Mouse (Mus musculus): ENCODE data around the gene Rbbp4. TPM values are rescaled to one million over a fixed set of nuclear protein-coding genes. Genes with fewer than 3 reads are reported as not detected.

Gene Rbbp4
- polyA plus RNA-seq, 1 experiment from 2014 or later = 522 TPM

- peaks cover 6% of the 10 kb centered on the region for H3K4me1 ChIP-seq
- DNase-seq (ENCODE audit: low spot score) = no peak
- H3K36me3 ChIP-seq = peaks cover 46% of the 10 kb centered on the region
- H3K4me3 ChIP-seq = no peak overlapping the region
- H3K27ac ChIP-seq (replicated peaks) = no peak overlapping the region
- H3K27me3 ChIP-seq (ENCODE audit: low read depth, poor library complexity, severe bottlenecking) = no peaks in the 10 kb centered on the region
- WGBS = 89% methylated on average over 9 of the region's 9 CpGs
- H3K9me3 ChIP-seq (replicated peaks) = no peaks in the 10 kb centered on the region; the same call in 1 of the 2 replicates
These were observed 31.4 kb downstream of the Rbbp4 start for GRCm38 (mm10) chr4:129303816-129304215.

GRCm38 (mm10) chr4:129303401-129303800 is 31.8 kb downstream of the Rbbp4 start:
- no peak for DNase-seq (ENCODE audit: low spot score)

GRCm38 (mm10) chr4:129299121-129299520 is 36.0 kb downstream of the Rbbp4 start:
- H3K4me1 ChIP-seq = peaks cover 18% of the 10 kb centered on the region
- H3K27me3 ChIP-seq (ENCODE audit: low read depth, poor library complexity, severe bottlenecking) = peaks cover 3% of the 10 kb centered on the region
- no peak for DNase-seq (ENCODE audit: low spot score)
- 72% methylated on average over 10 of the region's 10 CpGs for WGBS
- H3K27ac ChIP-seq (replicated peaks) = no peak overlapping the region
- no peaks in the 10 kb centered on the region; the same call in 1 of the 2 replicates for H3K9me3 ChIP-seq (replicated peaks)
- no peak overlapping the region for H3K4me3 ChIP-seq
- peaks cover 8% of the 10 kb centered on the region; the same call in 1 of the 2 replicates for H3K36me3 ChIP-seq

More at GRCm38 (mm10) chr4:129303401-129303800, 31.8 kb downstream of the Rbbp4 start:
- WGBS = 81% methylated on average over 5 of the region's 5 CpGs
- Histone ChIP-seq H3K27ac (replicated peaks) (no peak overlapping the region), H3K27me3 (ENCODE audit: low read depth, poor library complexity, severe bottlenecking) (no peaks in the 10 kb centered on the region), H3K9me3 (replicated peaks) (no peaks in the 10 kb centered on the region; the same call in 1 of the 2 replicates), H3K4me1 (peaks cover 10% of the 10 kb centered on the region), H3K36me3 (peaks cover 42% of the 10 kb centered on the region), H3K4me3 (no peak overlapping the region)

GRCm38 (mm10) chr4:129297724-129298123 is 37.4 kb downstream of the Rbbp4 start:
- DNase-seq (ENCODE audit: low spot score) = no peak
- Histone ChIP-seq H3K4me1 (peaks cover 32% of the 10 kb centered on the region), H3K36me3 (peaks cover 4% of the 10 kb centered on the region; the same call in 1 of the 2 replicates), H3K9me3 (replicated peaks) (no peaks in the 10 kb centered on the region; the same call in 1 of the 2 replicates), H3K27me3 (ENCODE audit: low read depth, poor library complexity, severe bottlenecking) (peaks cover 17% of the 10 kb centered on the region), H3K27ac (replicated peaks) (no peak overlapping the region), H3K4me3 (no peak overlapping the region)
- WGBS = 94% methylated on average over 4 of the region's 4 CpGs

GRCm38 (mm10) chr4:129296066-129296465 is 39.1 kb downstream of the Rbbp4 start:
- Histone ChIP-seq H3K27me3 (ENCODE audit: low read depth, poor library complexity, severe bottlenecking) (peaks cover 23% of the 10 kb centered on the region), H3K9me3 (replicated peaks) (no peaks in the 10 kb centered on the region; the same call in 1 of the 2 replicates), H3K4me1 (peaks cover 36% of the 10 kb centered on the region), H3K4me3 (no peak overlapping the region), H3K27ac (replicated peaks) (no peak overlapping the region), H3K36me3 (no peaks in the 10 kb centered on the region)
- no peak for DNase-seq (ENCODE audit: low spot score)
- WGBS = 94% methylated on average over 7 of the region's 7 CpGs

GRCm38 (mm10) chr4:129295188-129295587 is 40.0 kb downstream of the Rbbp4 start:
- no peaks in the 10 kb centered on the region for H3K9me3 ChIP-seq (replicated peaks)
- no peak overlapping the region for H3K27ac ChIP-seq (replicated peaks)

GRCm38 (mm10) chr4:129293702-129294101 is 41.5 kb downstream of the Rbbp4 start:
- no peak for DNase-seq (ENCODE audit: low spot score)
- Histone ChIP-seq H3K27me3 (ENCODE audit: low read depth, poor library complexity, severe bottlenecking) (peaks cover 35% of the 10 kb centered on the region), H3K27ac (replicated peaks) (no peak overlapping the region; the same call in 1 of the 2 replicates), H3K36me3 (no peaks in the 10 kb centered on the region), H3K9me3 (replicated peaks) (no peaks in the 10 kb centered on the region), H3K4me1 (peaks cover 28% of the 10 kb centered on the region), H3K4me3 (0 out of 2 replicates have a peak overlapping the region, but pooled peaks have one; percentile 4)
- 30% methylated on average over 16 of the region's 16 CpGs for WGBS

More at GRCm38 (mm10) chr4:129295188-129295587, 40.0 kb downstream of the Rbbp4 start:
- Histone ChIP-seq H3K36me3 (no peaks in the 10 kb centered on the region), H3K4me1 (peaks cover 36% of the 10 kb centered on the region), H3K4me3 (no peak overlapping the region), H3K27me3 (ENCODE audit: low read depth, poor library complexity, severe bottlenecking) (peaks cover 23% of the 10 kb centered on the region)
- WGBS = 91% methylated on average over 2 of the region's 2 CpGs
- DNase-seq (ENCODE audit: low spot score) = no peak

- WGBS = 67% methylated on average over 7 of the region's 7 CpGs
- DNase-seq (ENCODE audit: low spot score) = no peak
- Histone ChIP-seq H3K4me3 (no peak overlapping the region), H3K4me1 (peaks cover 28% of the 10 kb centered on the region), H3K9me3 (replicated peaks) (no peaks in the 10 kb centered on the region), H3K36me3 (no peaks in the 10 kb centered on the region), H3K27me3 (ENCODE audit: low read depth, poor library complexity, severe bottlenecking) (peaks cover 44% of the 10 kb centered on the region), H3K27ac (replicated peaks) (no peak overlapping the region)
These were observed 42.3 kb downstream of the Rbbp4 start for GRCm38 (mm10) chr4:129292831-129293230.

GRCm38 (mm10) chr4:129289671-129290070 is 45.5 kb downstream of the Rbbp4 start:
- WGBS = 87% methylated on average over 8 of the region's 8 CpGs
- H3K27me3 ChIP-seq (ENCODE audit: low read depth, poor library complexity, severe bottlenecking) = peaks cover 73% of the 10 kb centered on the region

GRCm38 (mm10) chr4:129288067-129288466 is 47.1 kb downstream of the Rbbp4 start:
- 49% methylated on average over 3 of the region's 3 CpGs for WGBS
- H3K36me3 ChIP-seq = no peaks in the 10 kb centered on the region
- no peak for DNase-seq (ENCODE audit: low spot score)
- H3K4me3 ChIP-seq = peak overlapping the region; percentile 64
- H3K4me1 ChIP-seq = peaks cover 36% of the 10 kb centered on the region
- peaks cover 59% of the 10 kb centered on the region for H3K27me3 ChIP-seq (ENCODE audit: low read depth, poor library complexity, severe bottlenecking)
- H3K9me3 ChIP-seq (replicated peaks) = no peaks in the 10 kb centered on the region
- no peak overlapping the region for H3K27ac ChIP-seq (replicated peaks)

More at GRCm38 (mm10) chr4:129289671-129290070, 45.5 kb downstream of the Rbbp4 start:
- Histone ChIP-seq H3K36me3 (no peaks in the 10 kb centered on the region), H3K4me3 (no peak overlapping the region), H3K27ac (replicated peaks) (no peak overlapping the region), H3K4me1 (peaks cover 48% of the 10 kb centered on the region), H3K9me3 (replicated peaks) (no peaks in the 10 kb centered on the region)
- no peak for DNase-seq (ENCODE audit: low spot score)

- Histone ChIP-seq H3K36me3 (no peaks in the 10 kb centered on the region), H3K4me3 (peak within 1 kb of the TSS; percentile 64), H3K27me3 (ENCODE audit: low read depth, poor library complexity, severe bottlenecking) (peaks cover 54% of the 10 kb centered on the region), H3K4me1 (peaks cover 31% of the 10 kb centered on the region), H3K9me3 (replicated peaks) (no peaks in the 10 kb centered on the region), H3K27ac (replicated peaks) (peak within 1 kb of the TSS; percentile 60)
- WGBS = under 1% methylated on average over 51 of the region's 53 CpGs
- DNase-seq (ENCODE audit: low spot score) = peak; percentile 44
These were observed 47.6 kb downstream of the Rbbp4 start, which contains the start of gene Sync for GRCm38 (mm10) chr4:129287472-129287981. Gene Sync, plus strand, starts transcription at chr4:129287617.

- Histone ChIP-seq H3K27ac (replicated peaks) (peak overlapping the region; percentile 60), H3K4me3 (peak overlapping the region; percentile 64), H3K9me3 (replicated peaks) (no peaks in the 10 kb centered on the region), H3K36me3 (no peaks in the 10 kb centered on the region), H3K27me3 (ENCODE audit: low read depth, poor library complexity, severe bottlenecking) (peaks cover 50% of the 10 kb centered on the region), H3K4me1 (peaks cover 29% of the 10 kb centered on the region)
- DNase-seq (ENCODE audit: low spot score) = peak; percentile 37
- WGBS = 5% methylated on average over 28 of the region's 28 CpGs
These were observed 48.3 kb downstream of the Rbbp4 start for GRCm38 (mm10) chr4:129286683-129287471.

Data from midbrain, embryonic 10.5 days (tissue).